Mouse (Mus musculus): ENCODE results near the gene Emc8. TPM values are rescaled to one million over a fixed set of nuclear protein-coding genes. Genes with fewer than 3 reads are reported as not detected.

The Emc8 gene
- polyA plus RNA-seq, 1 experiment from 2014 or later = 127 TPM

- Histone ChIP-seq H3K27ac (ENCODE audit: low read depth, low read length) (no peak overlapping the region), H3K9me3 (ENCODE audit: control insufficient read depth) (no peaks in the 10 kb centered on the region), H3K27me3 (replicated peaks; ENCODE audit: control insufficient read depth, insufficient read depth, low read length) (no peaks in the 10 kb centered on the region), H3K4me1 (replicated peaks; ENCODE audit: control insufficient read depth, insufficient read depth, low read length) (peaks cover 19% of the 10 kb centered on the region), H3K4me2 (replicated peaks; ENCODE audit: low read depth) (no peak overlapping the region), H3K4me3 (ENCODE audit: low read depth, low read length) (no peak overlapping the region), H3K36me3 (ENCODE audit: control insufficient read depth, insufficient read depth) (no peaks in the 10 kb centered on the region), H3K9ac (ENCODE audit: low read depth, low read length) (no peak overlapping the region)
- no peak for ATAC-seq
- TF ChIP-seq CTCF (IDR thresholded peaks at IDR 0.05; ENCODE audit: low read depth) = no peak
- 78% methylated on average over 5 of the region's 5 CpGs for WGBS
Observed at GRCm38 (mm10) chr8:120686576-120686975, 18.2 kb upstream of the Emc8 start.

GRCm38 (mm10) chr8:120686051-120686450, 17.7 kb upstream of the Emc8 start:
- Histone ChIP-seq H3K4me3 (ENCODE audit: low read depth, low read length) (no peak overlapping the region), H3K9me3 (ENCODE audit: control insufficient read depth) (no peaks in the 10 kb centered on the region), H3K27me3 (replicated peaks; ENCODE audit: control insufficient read depth, insufficient read depth, low read length) (no peaks in the 10 kb centered on the region), H3K4me1 (replicated peaks; ENCODE audit: control insufficient read depth, insufficient read depth, low read length) (peaks cover 19% of the 10 kb centered on the region), H3K36me3 (ENCODE audit: control insufficient read depth, insufficient read depth) (no peaks in the 10 kb centered on the region), H3K9ac (ENCODE audit: low read depth, low read length) (no peak overlapping the region), H3K4me2 (replicated peaks; ENCODE audit: low read depth) (peak overlapping the region; percentile 35), H3K27ac (ENCODE audit: low read depth, low read length) (no peak overlapping the region)
- ATAC-seq = no peak
- TF ChIP-seq CTCF (IDR thresholded peaks at IDR 0.05; ENCODE audit: low read depth) = no peak
- 70% methylated on average over 13 of the region's 13 CpGs for WGBS

- H3K4me3 ChIP-seq (ENCODE audit: low read depth, low read length) = no peak overlapping the region
- no peak for TF ChIP-seq CTCF (IDR thresholded peaks at IDR 0.05; ENCODE audit: low read depth)
- no peaks in the 10 kb centered on the region for H3K27me3 ChIP-seq (replicated peaks; ENCODE audit: control insufficient read depth, insufficient read depth, low read length)
- peak overlapping the region; percentile 35 for H3K4me2 ChIP-seq (replicated peaks; ENCODE audit: low read depth)
- no peak overlapping the region for H3K9ac ChIP-seq (ENCODE audit: low read depth, low read length)
- H3K36me3 ChIP-seq (ENCODE audit: control insufficient read depth, insufficient read depth) = no peaks in the 10 kb centered on the region
- H3K9me3 ChIP-seq (ENCODE audit: control insufficient read depth) = no peaks in the 10 kb centered on the region
- H3K4me1 ChIP-seq (replicated peaks; ENCODE audit: control insufficient read depth, insufficient read depth, low read length) = peaks cover 19% of the 10 kb centered on the region
- no peak for ATAC-seq
- H3K27ac ChIP-seq (ENCODE audit: low read depth, low read length) = peak overlapping the region; percentile 84
- 78% methylated on average over 8 of the region's 8 CpGs for WGBS
Observed at GRCm38 (mm10) chr8:120685591-120685990, 17.2 kb upstream of the Emc8 start.

GRCm38 (mm10) chr8:120685097-120685496, 16.7 kb upstream of the Emc8 start:
- no peak for TF ChIP-seq CTCF (IDR thresholded peaks at IDR 0.05; ENCODE audit: low read depth)
- H3K4me2 ChIP-seq (replicated peaks; ENCODE audit: low read depth) = peak overlapping the region; percentile 35
- ATAC-seq = peak; percentile 67
- WGBS = 21% methylated on average over 5 of the region's 5 CpGs
- H3K4me1 ChIP-seq (replicated peaks; ENCODE audit: control insufficient read depth, insufficient read depth, low read length) = peaks cover 19% of the 10 kb centered on the region
- H3K27me3 ChIP-seq (replicated peaks; ENCODE audit: control insufficient read depth, insufficient read depth, low read length) = no peaks in the 10 kb centered on the region
- no peak overlapping the region for H3K9ac ChIP-seq (ENCODE audit: low read depth, low read length)
- peak overlapping the region; percentile 84 for H3K27ac ChIP-seq (ENCODE audit: low read depth, low read length)
- no peak overlapping the region for H3K4me3 ChIP-seq (ENCODE audit: low read depth, low read length)
- no peaks in the 10 kb centered on the region for H3K9me3 ChIP-seq (ENCODE audit: control insufficient read depth)
- no peaks in the 10 kb centered on the region for H3K36me3 ChIP-seq (ENCODE audit: control insufficient read depth, insufficient read depth)

GRCm38 (mm10) chr8:120684082-120684481, 15.7 kb upstream of the Emc8 start:
- WGBS = 34% methylated on average over 5 of the region's 5 CpGs

GRCm38 (mm10) chr8:120683602-120684001, 15.2 kb upstream of the Emc8 start:
- Histone ChIP-seq H3K4me1 (replicated peaks; ENCODE audit: control insufficient read depth, insufficient read depth, low read length) (peaks cover 19% of the 10 kb centered on the region), H3K36me3 (ENCODE audit: control insufficient read depth, insufficient read depth) (no peaks in the 10 kb centered on the region), H3K4me2 (replicated peaks; ENCODE audit: low read depth) (peak overlapping the region; percentile 27; the same call in 1 of the 2 replicates), H3K9me3 (ENCODE audit: control insufficient read depth) (no peaks in the 10 kb centered on the region), H3K27me3 (replicated peaks; ENCODE audit: control insufficient read depth, insufficient read depth, low read length) (no peaks in the 10 kb centered on the region), H3K9ac (ENCODE audit: low read depth, low read length) (no peak overlapping the region), H3K27ac (ENCODE audit: low read depth, low read length) (peak overlapping the region; percentile 84), H3K4me3 (ENCODE audit: low read depth, low read length) (no peak overlapping the region)
- 10% methylated on average over 10 of the region's 10 CpGs for WGBS
- TF ChIP-seq CTCF (IDR thresholded peaks at IDR 0.05; ENCODE audit: low read depth) = peak; percentile 93
- ATAC-seq = peak; percentile 46

More at GRCm38 (mm10) chr8:120684082-120684481, 15.7 kb upstream of the Emc8 start:
- no peaks in the 10 kb centered on the region for H3K36me3 ChIP-seq (ENCODE audit: control insufficient read depth, insufficient read depth)
- no peak overlapping the region for H3K4me3 ChIP-seq (ENCODE audit: low read depth, low read length)
- no peak for TF ChIP-seq CTCF (IDR thresholded peaks at IDR 0.05; ENCODE audit: low read depth)
- H3K27me3 ChIP-seq (replicated peaks; ENCODE audit: control insufficient read depth, insufficient read depth, low read length) = no peaks in the 10 kb centered on the region
- H3K27ac ChIP-seq (ENCODE audit: low read depth, low read length) = peak overlapping the region; percentile 84
- H3K9ac ChIP-seq (ENCODE audit: low read depth, low read length) = no peak overlapping the region
- peaks cover 19% of the 10 kb centered on the region for H3K4me1 ChIP-seq (replicated peaks; ENCODE audit: control insufficient read depth, insufficient read depth, low read length)
- peak overlapping the region; percentile 27; the same call in 1 of the 2 replicates for H3K4me2 ChIP-seq (replicated peaks; ENCODE audit: low read depth)
- ATAC-seq = peak; percentile 43
- no peaks in the 10 kb centered on the region for H3K9me3 ChIP-seq (ENCODE audit: control insufficient read depth)

- WGBS = 82% methylated on average over 10 of the region's 10 CpGs
- Histone ChIP-seq H3K27me3 (replicated peaks; ENCODE audit: control insufficient read depth, insufficient read depth, low read length) (no peaks in the 10 kb centered on the region), H3K4me1 (replicated peaks; ENCODE audit: control insufficient read depth, insufficient read depth, low read length) (peaks cover 19% of the 10 kb centered on the region), H3K27ac (ENCODE audit: low read depth, low read length) (no peak overlapping the region), H3K4me3 (ENCODE audit: low read depth, low read length) (no peak overlapping the region), H3K36me3 (ENCODE audit: control insufficient read depth, insufficient read depth) (peaks cover 4% of the 10 kb centered on the region; the same call in 1 of the 2 replicates), H3K9ac (ENCODE audit: low read depth, low read length) (no peak overlapping the region), H3K9me3 (ENCODE audit: control insufficient read depth) (no peaks in the 10 kb centered on the region), H3K4me2 (replicated peaks; ENCODE audit: low read depth) (no peak overlapping the region)
- TF ChIP-seq CTCF (IDR thresholded peaks at IDR 0.05; ENCODE audit: low read depth) = no peak
- no peak for ATAC-seq
Observed at GRCm38 (mm10) chr8:120681113-120681512, 12.7 kb upstream of the Emc8 start.
